Mouse (Mus musculus) erythroblast, embryonic 14.5 days (primary cell): ENCODE measurements around the gene Itga7.

Experiments
- GATA1 ChIP-seq: IDR thresholded peaks from 2 replicates; pipeline ENCODE4 v1.6.1; 2012; ENCODE audit warnings: low read length, inconsistent platforms, mixed read lengths
- TAL1 ChIP-seq: IDR thresholded peaks from 3 replicates; pipeline ENCODE4 v1.6.1; 2012; ENCODE audit warnings: low read length, inconsistent platforms, mixed read lengths

- TF ChIP-seq TAL1 (no peak), GATA1 (no peak)
Measured at GRCm38 (mm10) chr10:128945675-128946074, 12.1 kb downstream of the Itga7 start.
